Mouse (Mus musculus) thymus, postnatal 10 days (tissue): ENCODE measurements at regions not wholly inside any gene's neighbourhood (a gene's known extent, or its start where the extent isn't known, plus 50 kb on each side); places are given as distances from the start of the nearest gene placed in this dataset.

Experiments
- DNase-seq, 2 experiments: peaks; one replicate each; pipeline ENCODE4 v3.0.0; 2021; ENCODE audit warnings: low spot score in 2 of 2

DNA sequence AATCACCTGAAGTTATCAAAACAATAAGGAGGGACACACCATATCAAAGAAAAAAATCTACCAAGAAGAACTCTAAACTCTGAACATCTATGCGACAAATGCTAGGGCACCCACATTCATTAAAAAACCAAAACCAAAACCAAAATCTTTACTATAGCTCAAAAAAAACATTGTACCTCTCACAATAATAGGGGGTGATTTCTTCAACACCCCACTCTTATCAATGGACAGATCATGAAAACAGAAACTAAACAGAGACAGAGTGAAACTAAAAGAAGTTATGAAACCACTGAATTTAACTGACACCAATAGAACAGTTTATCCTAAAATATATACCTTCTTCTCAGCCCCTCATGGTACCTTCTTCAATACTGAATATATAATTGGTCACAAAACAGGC is 1314.5 kb upstream of the Gm7489 start:
- no peak for DNase-seq

DNA sequence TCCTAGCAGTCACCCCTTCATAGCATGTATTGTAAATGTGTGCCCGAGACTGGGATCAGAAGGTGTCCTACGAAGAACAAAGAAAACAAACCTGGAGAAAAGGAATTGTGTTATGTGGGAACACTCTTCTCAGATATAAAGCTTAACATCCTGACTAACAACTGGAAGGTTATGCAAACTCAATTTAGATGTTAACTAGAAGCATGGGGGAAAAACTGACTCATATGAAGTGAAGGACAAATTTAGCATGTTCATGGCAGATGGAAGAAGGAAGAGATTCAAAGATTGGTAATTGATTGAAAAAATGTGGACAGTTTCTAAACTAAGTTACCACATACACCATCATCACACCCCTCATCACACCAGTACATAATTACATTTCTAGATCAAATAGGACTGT is 1307.1 kb upstream of the Gm7489 start:
- no peak for DNase-seq

DNA sequence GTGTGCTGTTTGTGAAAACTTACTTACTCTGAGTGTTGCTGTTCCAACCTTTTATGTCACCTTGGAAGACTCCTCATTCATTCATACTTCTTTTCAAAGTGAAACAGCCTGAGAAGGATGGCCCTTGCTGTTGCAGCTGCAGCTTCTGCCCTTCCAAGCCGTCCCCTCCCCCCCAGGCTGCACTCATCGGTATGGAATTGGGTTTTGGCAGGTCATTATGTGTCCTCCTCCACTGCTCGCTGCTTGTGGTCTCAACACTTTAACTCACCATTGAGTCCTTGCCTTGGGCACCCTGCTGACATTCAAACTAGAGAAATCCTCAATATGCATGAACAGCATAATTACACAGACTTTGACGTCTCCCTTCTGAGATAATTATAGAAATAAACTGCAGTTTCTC is 1295.3 kb upstream of the Gm7489 start:
- DNase-seq = no peak

DNA sequence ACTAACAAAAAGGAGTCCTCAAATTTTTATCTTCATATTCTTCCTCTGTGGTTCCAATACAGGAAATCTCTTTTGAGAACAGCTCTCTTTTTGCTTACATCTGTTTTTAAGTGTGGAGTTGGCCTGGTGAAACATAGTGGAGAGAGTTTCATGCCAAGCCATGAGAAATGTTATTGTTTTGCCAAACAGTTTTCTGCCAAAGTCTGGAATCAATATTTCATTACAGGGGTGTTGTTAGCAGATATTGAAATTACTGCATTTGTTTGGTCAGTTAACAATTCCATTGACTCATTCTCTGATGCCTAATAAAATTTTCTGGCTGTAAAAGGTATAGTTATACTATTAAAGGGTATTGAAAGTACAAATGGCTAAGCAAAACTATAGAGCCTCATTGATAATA is 1285.2 kb upstream of the Gm7489 start:
- DNase-seq = no peak

DNA sequence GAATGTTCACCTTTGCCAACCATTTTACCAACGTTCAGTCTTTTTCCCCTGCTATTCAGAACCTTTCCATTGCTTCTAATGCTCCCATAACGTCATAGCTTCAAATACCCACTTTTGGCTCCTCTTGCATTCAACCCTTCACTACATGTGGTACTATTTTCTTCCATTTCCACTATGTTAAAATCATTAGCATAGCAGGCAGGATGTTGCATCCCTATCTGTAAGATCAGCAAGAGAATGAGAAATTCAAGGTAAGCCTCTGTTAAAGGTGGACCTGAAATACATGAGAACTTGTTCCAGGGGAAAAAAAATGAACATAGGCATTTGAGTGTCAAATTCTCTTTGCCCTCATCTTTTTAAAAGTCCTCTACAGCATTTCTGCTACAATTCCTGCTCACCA is 1284.7 kb upstream of the Gm7489 start:
- DNase-seq = no peak

DNA sequence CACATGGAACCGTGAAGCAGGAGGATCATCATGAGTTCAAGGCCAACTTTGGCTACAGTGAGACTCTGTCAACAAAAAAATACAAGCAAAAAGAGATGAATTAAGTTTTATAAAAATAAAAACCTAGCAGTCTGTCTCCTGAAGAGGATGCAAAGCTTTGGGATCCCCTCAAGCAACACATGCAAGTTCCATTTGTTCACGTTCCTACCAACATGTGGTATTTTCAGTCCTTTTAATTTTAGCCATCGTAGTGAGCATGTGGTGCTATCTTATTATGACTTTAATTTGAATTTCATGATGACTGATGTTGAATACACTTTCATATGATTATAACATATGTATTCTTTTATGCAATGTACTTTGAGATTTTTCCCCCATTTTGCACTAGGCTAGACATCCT is 1244.9 kb upstream of the Gm7489 start:
- DNase-seq = no peak

DNA sequence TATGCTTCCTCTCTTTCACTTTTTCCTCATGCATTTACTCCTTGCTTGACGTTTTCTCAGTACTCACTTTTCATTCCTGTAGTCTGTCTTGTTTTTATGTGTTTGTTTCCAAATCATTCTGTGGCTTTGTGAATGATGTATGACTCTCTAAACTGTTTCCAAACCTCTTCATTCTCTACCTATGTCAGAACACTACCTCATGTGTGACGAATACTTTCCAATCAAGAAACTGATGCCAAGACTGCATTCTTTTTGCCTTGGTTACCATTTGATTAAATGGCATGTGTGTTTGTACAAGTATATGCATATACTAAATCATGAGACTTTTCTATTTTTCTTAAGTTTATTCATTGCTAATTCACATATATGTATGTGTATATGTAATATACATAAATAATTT is 1238.7 kb upstream of the Gm7489 start:
- no peak for DNase-seq

DNA sequence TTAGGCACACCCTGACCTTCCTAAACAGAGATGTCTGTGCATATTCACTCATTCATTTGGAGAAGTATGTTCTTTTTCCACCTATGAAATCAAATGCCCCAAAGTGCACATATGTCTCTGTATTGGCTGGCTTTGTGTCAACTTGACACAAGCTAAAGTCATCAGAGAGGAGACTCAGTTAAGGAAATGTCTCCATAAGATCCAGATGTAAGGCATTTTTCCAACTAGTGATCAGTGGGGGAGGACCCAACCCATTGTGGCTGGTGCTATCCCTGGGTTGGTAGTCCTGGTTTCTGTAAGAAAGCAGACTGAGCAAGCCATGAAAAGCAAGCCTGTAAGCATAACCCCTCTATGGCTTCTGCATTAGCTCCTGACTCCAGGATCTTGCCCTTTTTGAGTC is 1226.8 kb upstream of the Gm7489 start:
- no peak for DNase-seq
